Mouse (Mus musculus): ENCODE measurements at regions not wholly inside any gene's neighbourhood (a gene's known extent, or its start where the extent isn't known, plus 50 kb on each side); places are given as distances from the start of the nearest gene placed in this dataset.

- no peaks in the 10 kb centered on the region for H3K27me3 ChIP-seq (replicated peaks; ENCODE audit: control insufficient read depth, insufficient read depth, low read length)
- DNase-seq (ENCODE audit: low spot score) (no peak), ATAC-seq (ENCODE audit: low read depth) (no peak)
- H3K36me3 ChIP-seq (ENCODE audit: control insufficient read depth, insufficient read depth, low read length), result no peaks in the 10 kb centered on the region
- no peak overlapping the region for H3K4me3 ChIP-seq (ENCODE audit: low read depth, low read length)
- no peak overlapping the region for H3K4me2 ChIP-seq (ENCODE audit: low read depth, low read length)
- no peaks in the 10 kb centered on the region for H3K4me1 ChIP-seq (ENCODE audit: control insufficient read depth, insufficient read depth, low read length)
- 0 out of 2 replicates have a peak, but pooled peaks cover 2% of the 10 kb centered on the region for H3K9me3 ChIP-seq (ENCODE audit: control insufficient read depth, low read length)
- no peak overlapping the region for H3K9ac ChIP-seq (ENCODE audit: low read depth, low read length)
- no peak overlapping the region for H3K27ac ChIP-seq (replicated peaks; ENCODE audit: low read depth, low read length)
- WGBS, result 86% methylated on average over 4 of the region's 4 CpGs
Measured at GRCm38 (mm10) chr5:126964577-126964976, 277.0 kb upstream of the Tmem132c start.

GRCm38 (mm10) chr5:126967076-126967475 lies 274.5 kb upstream of the Tmem132c start:
- H3K9ac ChIP-seq (ENCODE audit: low read depth, low read length), result no peak overlapping the region
- no peak for DNase-seq (ENCODE audit: low spot score)
- 80% methylated on average over 4 of the region's 4 CpGs for WGBS
- H3K4me3 ChIP-seq (ENCODE audit: low read depth, low read length), result no peak overlapping the region
- ATAC-seq (ENCODE audit: low read depth), result no peak
- no peaks in the 10 kb centered on the region for H3K4me1 ChIP-seq (ENCODE audit: control insufficient read depth, insufficient read depth, low read length)
- H3K36me3 ChIP-seq (ENCODE audit: control insufficient read depth, insufficient read depth, low read length), result no peaks in the 10 kb centered on the region
- 0 out of 2 replicates have a peak, but pooled peaks cover 2% of the 10 kb centered on the region for H3K9me3 ChIP-seq (ENCODE audit: control insufficient read depth, low read length)
- H3K27ac ChIP-seq (replicated peaks; ENCODE audit: low read depth, low read length), result no peak overlapping the region
- no peak overlapping the region for H3K4me2 ChIP-seq (ENCODE audit: low read depth, low read length)
- H3K27me3 ChIP-seq (replicated peaks; ENCODE audit: control insufficient read depth, insufficient read depth, low read length), result no peaks in the 10 kb centered on the region

- WGBS, result 76% methylated on average over 8 of the region's 8 CpGs
- DNase-seq (ENCODE audit: low spot score) (peak; percentile 10), ATAC-seq (ENCODE audit: low read depth) (no peak)
- Histone ChIP-seq H3K9me3 (ENCODE audit: control insufficient read depth, low read length) (0 out of 2 replicates have a peak, but pooled peaks cover 2% of the 10 kb centered on the region), H3K9ac (ENCODE audit: low read depth, low read length) (no peak overlapping the region), H3K4me3 (ENCODE audit: low read depth, low read length) (no peak overlapping the region), H3K27me3 (replicated peaks; ENCODE audit: control insufficient read depth, insufficient read depth, low read length) (no peaks in the 10 kb centered on the region), H3K36me3 (ENCODE audit: control insufficient read depth, insufficient read depth, low read length) (no peaks in the 10 kb centered on the region), H3K4me1 (ENCODE audit: control insufficient read depth, insufficient read depth, low read length) (no peaks in the 10 kb centered on the region), H3K4me2 (ENCODE audit: low read depth, low read length) (no peak overlapping the region), H3K27ac (replicated peaks; ENCODE audit: low read depth, low read length) (no peak overlapping the region)
Measured at GRCm38 (mm10) chr5:126969373-126969772, 272.2 kb upstream of the Tmem132c start.

GRCm38 (mm10) chr5:126971284-126971683 lies 270.3 kb upstream of the Tmem132c start:
- Histone ChIP-seq H3K4me1 (ENCODE audit: control insufficient read depth, insufficient read depth, low read length) (no peaks in the 10 kb centered on the region), H3K4me3 (ENCODE audit: low read depth, low read length) (no peak overlapping the region), H3K4me2 (ENCODE audit: low read depth, low read length) (no peak overlapping the region), H3K27me3 (replicated peaks; ENCODE audit: control insufficient read depth, insufficient read depth, low read length) (no peaks in the 10 kb centered on the region), H3K36me3 (ENCODE audit: control insufficient read depth, insufficient read depth, low read length) (no peaks in the 10 kb centered on the region), H3K27ac (replicated peaks; ENCODE audit: low read depth, low read length) (no peak overlapping the region), H3K9me3 (ENCODE audit: control insufficient read depth, low read length) (no peaks in the 10 kb centered on the region), H3K9ac (ENCODE audit: low read depth, low read length) (no peak overlapping the region)
- DNase-seq (ENCODE audit: low spot score), result no peak
- 61% methylated on average over 2 of the region's 2 CpGs for WGBS
- ATAC-seq (ENCODE audit: low read depth), result no peak

- 64% methylated on average over 1 of the region's 1 CpGs for WGBS
- H3K27me3 ChIP-seq (replicated peaks; ENCODE audit: control insufficient read depth, insufficient read depth, low read length), result no peaks in the 10 kb centered on the region
- no peak for ATAC-seq (ENCODE audit: low read depth)
Measured at GRCm38 (mm10) chr5:126971981-126972380, 269.6 kb upstream of the Tmem132c start.

GRCm38 (mm10) chr5:126973425-126973824 lies 268.2 kb upstream of the Tmem132c start:
- DNase-seq (ENCODE audit: low spot score) (no peak), ATAC-seq (ENCODE audit: low read depth) (no peak)
- Histone ChIP-seq H3K27me3 (replicated peaks; ENCODE audit: control insufficient read depth, insufficient read depth, low read length) (no peaks in the 10 kb centered on the region), H3K4me2 (ENCODE audit: low read depth, low read length) (no peak overlapping the region), H3K4me3 (ENCODE audit: low read depth, low read length) (no peak overlapping the region), H3K36me3 (ENCODE audit: control insufficient read depth, insufficient read depth, low read length) (no peaks in the 10 kb centered on the region), H3K4me1 (ENCODE audit: control insufficient read depth, insufficient read depth, low read length) (no peaks in the 10 kb centered on the region), H3K9ac (ENCODE audit: low read depth, low read length) (no peak overlapping the region), H3K9me3 (ENCODE audit: control insufficient read depth, low read length) (peaks cover 8% of the 10 kb centered on the region; the same call in 1 of the 2 replicates), H3K27ac (replicated peaks; ENCODE audit: low read depth, low read length) (no peak overlapping the region)
- WGBS, result 26% methylated on average over 3 of the region's 3 CpGs

More at GRCm38 (mm10) chr5:126971981-126972380, 269.6 kb upstream of the Tmem132c start:
- Histone ChIP-seq H3K27ac (replicated peaks; ENCODE audit: low read depth, low read length) (no peak overlapping the region), H3K9ac (ENCODE audit: low read depth, low read length) (no peak overlapping the region), H3K4me3 (ENCODE audit: low read depth, low read length) (no peak overlapping the region), H3K4me2 (ENCODE audit: low read depth, low read length) (no peak overlapping the region), H3K4me1 (ENCODE audit: control insufficient read depth, insufficient read depth, low read length) (no peaks in the 10 kb centered on the region), H3K9me3 (ENCODE audit: control insufficient read depth, low read length) (no peaks in the 10 kb centered on the region), H3K36me3 (ENCODE audit: control insufficient read depth, insufficient read depth, low read length) (no peaks in the 10 kb centered on the region)
- DNase-seq (ENCODE audit: low spot score), result no peak

- DNase-seq (ENCODE audit: low spot score), result no peak
- Histone ChIP-seq H3K4me1 (ENCODE audit: control insufficient read depth, insufficient read depth, low read length) (no peaks in the 10 kb centered on the region), H3K4me2 (ENCODE audit: low read depth, low read length) (no peak overlapping the region), H3K4me3 (ENCODE audit: low read depth, low read length) (no peak overlapping the region), H3K27ac (replicated peaks; ENCODE audit: low read depth, low read length) (no peak overlapping the region), H3K27me3 (replicated peaks; ENCODE audit: control insufficient read depth, insufficient read depth, low read length) (no peaks in the 10 kb centered on the region), H3K9me3 (ENCODE audit: control insufficient read depth, low read length) (peaks cover 8% of the 10 kb centered on the region; the same call in 1 of the 2 replicates), H3K36me3 (ENCODE audit: control insufficient read depth, insufficient read depth, low read length) (no peaks in the 10 kb centered on the region), H3K9ac (ENCODE audit: low read depth, low read length) (no peak overlapping the region)
- no peak for ATAC-seq (ENCODE audit: low read depth)
- 86% methylated on average over 3 of the region's 3 CpGs for WGBS
Measured at GRCm38 (mm10) chr5:126974565-126974964, 267.0 kb upstream of the Tmem132c start.

GRCm38 (mm10) chr5:126995577-126995976 lies 246.0 kb upstream of the Tmem132c start:
- H3K9ac ChIP-seq (ENCODE audit: low read depth, low read length), result no peak overlapping the region
- no peaks in the 10 kb centered on the region for H3K27me3 ChIP-seq (replicated peaks; ENCODE audit: control insufficient read depth, insufficient read depth, low read length)
- H3K27ac ChIP-seq (replicated peaks; ENCODE audit: low read depth, low read length), result no peak overlapping the region
- no peak overlapping the region for H3K4me3 ChIP-seq (ENCODE audit: low read depth, low read length)
- DNase-seq (ENCODE audit: low spot score) (no peak), ATAC-seq (ENCODE audit: low read depth) (no peak)
- H3K4me1 ChIP-seq (ENCODE audit: control insufficient read depth, insufficient read depth, low read length), result no peaks in the 10 kb centered on the region
- no peaks in the 10 kb centered on the region for H3K36me3 ChIP-seq (ENCODE audit: control insufficient read depth, insufficient read depth, low read length)
- WGBS, result 65% methylated on average over 6 of the region's 6 CpGs
- H3K9me3 ChIP-seq (ENCODE audit: control insufficient read depth, low read length), result no peaks in the 10 kb centered on the region
- H3K4me2 ChIP-seq (ENCODE audit: low read depth, low read length), result no peak overlapping the region

- WGBS, result 63% methylated on average over 3 of the region's 3 CpGs
- ATAC-seq (ENCODE audit: low read depth), result no peak
- Histone ChIP-seq H3K9me3 (ENCODE audit: control insufficient read depth, low read length) (no peaks in the 10 kb centered on the region), H3K4me1 (ENCODE audit: control insufficient read depth, insufficient read depth, low read length) (no peaks in the 10 kb centered on the region), H3K27me3 (replicated peaks; ENCODE audit: control insufficient read depth, insufficient read depth, low read length) (no peaks in the 10 kb centered on the region), H3K9ac (ENCODE audit: low read depth, low read length) (no peak overlapping the region), H3K4me2 (ENCODE audit: low read depth, low read length) (no peak overlapping the region), H3K36me3 (ENCODE audit: control insufficient read depth, insufficient read depth, low read length) (no peaks in the 10 kb centered on the region), H3K27ac (replicated peaks; ENCODE audit: low read depth, low read length) (no peak overlapping the region), H3K4me3 (ENCODE audit: low read depth, low read length) (no peak overlapping the region)
- DNase-seq (ENCODE audit: low spot score), result peak; percentile 16
Measured at GRCm38 (mm10) chr5:127014166-127014565, 227.4 kb upstream of the Tmem132c start.

Data from embryonic facial prominence, embryonic 14.5 days (tissue).